Mouse (Mus musculus) retina, adult 2 months (tissue): Measurements from ENCODE around the gene Sorl1.
"Not testable (repeated sequence)": the region's sequence is repeated elsewhere in the genome, so short reads cannot be mapped to it uniquely, and the experiment has no call there.

Experiments
- DNase-seq: peaks from one replicate; pipeline ENCODE4 v3.0.0-alpha.2; 2012; ENCODE audit warnings: low read depth, low spot score

Gene Sorl1

DNA sequence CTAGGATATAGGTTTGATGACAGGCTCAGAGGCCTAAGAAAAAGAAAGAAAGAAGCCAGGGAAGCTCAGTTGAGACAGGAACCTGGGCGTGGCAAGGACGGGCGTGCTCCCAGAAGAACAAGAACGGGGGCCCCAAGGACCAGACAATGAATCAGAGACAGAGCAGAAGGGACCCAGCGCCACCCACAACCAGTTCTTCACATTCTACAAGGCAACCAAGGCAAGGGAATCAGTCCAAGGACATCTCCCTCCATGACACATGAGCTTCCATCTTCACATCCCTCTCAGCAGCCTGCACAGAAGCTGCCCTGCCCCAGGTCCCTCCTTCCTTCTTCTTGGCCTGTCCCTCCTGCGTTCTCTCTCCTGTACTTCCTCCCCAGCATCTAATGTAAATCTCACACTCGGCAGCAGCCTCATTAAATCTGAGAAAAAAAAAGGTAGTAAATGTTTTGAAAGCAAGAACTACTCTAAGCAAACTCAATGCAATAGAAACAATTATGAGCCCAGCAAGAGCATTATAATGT, 30.0 kb downstream of the Sorl1 start:
- no peak for DNase-seq

DNA sequence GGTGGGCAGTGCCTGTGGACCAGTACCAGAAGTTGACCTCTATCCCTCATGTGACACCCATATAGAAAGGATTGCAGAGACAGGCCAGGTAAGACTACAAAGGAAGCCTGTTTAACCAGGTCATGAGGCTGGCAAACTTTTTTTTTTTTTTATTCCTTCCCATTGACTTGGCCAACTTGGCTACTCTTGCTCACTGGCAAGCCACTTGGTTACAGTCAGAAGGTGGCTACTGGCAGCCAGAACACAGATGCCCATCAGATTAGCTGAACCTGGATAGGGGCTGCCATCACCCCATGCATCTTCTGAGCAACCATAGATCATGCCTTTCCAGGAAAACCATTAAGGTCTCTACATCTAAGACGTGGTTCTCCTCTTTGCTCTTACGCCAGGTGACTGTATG, 31.3 kb downstream of the Sorl1 start:
- no peak for DNase-seq

DNA sequence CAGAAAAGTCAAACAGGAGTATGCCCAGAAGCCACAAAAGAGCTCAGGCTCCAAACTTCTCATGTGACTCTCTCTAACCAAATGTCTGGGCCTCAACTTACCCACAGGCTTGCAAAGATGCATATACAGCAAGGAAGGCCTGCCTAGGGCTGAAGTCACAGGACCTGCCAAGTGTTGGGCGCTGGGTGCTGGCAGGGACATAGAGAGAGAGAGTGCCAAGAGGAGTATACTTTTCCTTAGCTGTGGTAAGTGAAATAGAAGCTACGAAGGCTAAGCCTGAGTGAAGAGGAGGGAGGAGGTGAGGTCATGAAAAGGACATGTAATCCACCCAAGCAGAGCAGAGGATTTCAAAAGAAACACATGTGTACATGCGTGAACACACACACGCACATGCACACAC, 32.5 kb downstream of the Sorl1 start:
- no peak for DNase-seq

DNA sequence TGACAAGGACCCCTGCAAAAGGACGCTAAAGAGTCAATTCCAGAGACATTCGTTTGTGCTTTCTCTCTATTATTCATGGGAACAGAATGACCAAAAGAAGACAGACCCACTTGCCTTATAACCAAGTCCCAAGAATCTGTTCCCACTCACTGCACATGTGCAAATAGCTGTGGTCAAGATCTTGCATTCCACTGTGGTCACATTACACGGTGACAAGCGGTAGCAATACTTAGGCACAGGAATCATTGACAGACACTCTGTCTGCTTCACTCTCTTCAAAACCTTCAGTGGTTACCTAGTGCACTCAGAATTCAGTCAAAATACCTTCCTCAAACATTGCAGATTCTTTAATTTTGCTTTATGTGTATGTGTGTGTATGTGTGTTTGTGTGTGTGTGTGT, 36.2 kb downstream of the Sorl1 start:
- no peak for DNase-seq

DNA sequence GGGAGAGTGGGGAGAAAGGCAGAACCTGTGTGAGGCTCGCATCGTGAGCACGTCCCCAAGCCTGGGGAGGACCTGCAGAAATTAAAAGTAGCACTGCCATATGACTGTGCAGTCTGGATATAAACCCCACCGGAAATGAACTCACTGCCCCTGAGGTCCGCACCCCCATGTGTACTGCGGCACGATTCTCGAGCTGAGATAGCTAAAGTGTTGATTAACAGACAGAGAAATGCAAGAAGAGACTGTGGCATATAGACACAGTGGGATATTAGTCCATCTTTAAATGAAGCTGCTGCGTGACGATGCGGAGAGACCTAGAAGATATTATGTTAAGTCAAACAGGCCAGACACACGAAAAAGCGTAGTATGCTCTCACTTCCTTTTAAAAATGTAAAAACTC, 38.1 kb downstream of the Sorl1 start:
- no peak for DNase-seq

DNA sequence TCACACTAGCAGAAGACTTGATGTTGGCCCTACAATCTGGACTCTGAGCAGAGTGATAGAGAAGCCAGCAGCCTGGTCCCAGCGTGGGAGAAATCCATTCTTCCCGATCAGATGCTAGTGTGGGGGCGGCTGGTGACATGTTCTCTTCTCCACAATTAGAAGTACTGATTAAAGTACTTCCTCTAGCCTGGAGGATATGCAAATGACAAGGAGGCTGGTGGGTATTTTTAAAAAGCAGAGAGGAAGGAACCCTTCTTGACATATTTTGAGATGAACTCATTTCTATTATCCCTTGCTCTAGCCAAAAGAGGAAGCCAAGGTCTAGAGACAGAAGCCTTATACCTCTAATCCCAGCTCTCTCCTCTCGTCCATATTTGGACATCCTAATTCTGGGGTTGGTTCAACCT, 40.4 kb downstream of the Sorl1 start:
- DNase-seq = no peak

DNA sequence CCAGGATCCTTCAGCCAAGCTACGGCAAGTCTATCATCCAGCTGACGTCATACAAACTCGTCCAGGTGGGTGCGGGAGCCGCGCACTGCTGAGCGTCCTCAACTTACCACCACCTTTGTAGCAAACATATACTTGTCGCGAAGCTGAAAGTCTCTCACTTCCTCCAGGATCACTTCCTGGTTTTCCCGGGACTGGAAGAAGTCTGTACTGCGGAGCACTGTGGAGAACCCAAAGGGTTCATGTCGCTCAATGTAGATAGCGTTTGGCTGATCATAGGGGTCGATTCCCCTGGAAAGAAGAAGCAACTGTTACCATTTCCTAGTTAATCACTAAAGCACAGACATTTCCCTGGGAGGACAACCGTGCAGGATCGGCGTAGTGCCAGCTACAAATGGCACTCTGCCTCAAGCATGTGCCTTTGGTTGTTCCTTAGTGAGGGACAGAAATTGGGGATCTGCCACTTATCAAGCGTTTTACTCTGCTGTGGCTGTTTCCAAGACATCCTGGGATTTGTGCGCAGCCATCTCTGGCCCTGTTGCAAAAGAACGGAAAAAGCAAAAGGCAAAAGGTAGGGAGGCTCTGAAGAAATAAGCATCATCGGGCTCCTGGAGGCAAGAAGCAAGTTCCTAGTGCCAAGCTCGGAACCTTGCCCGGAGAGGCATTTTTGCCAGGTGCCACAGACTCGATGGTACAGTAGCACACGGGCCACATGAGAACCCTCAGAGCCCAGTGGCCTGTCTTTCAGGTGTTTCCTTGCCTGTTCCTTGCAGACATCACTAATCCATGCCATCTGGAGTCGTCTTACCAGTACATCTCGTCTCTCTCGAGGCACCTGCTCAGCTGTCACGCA, 42.2 kb downstream of the Sorl1 start:
- DNase-seq = no peak

DNA sequence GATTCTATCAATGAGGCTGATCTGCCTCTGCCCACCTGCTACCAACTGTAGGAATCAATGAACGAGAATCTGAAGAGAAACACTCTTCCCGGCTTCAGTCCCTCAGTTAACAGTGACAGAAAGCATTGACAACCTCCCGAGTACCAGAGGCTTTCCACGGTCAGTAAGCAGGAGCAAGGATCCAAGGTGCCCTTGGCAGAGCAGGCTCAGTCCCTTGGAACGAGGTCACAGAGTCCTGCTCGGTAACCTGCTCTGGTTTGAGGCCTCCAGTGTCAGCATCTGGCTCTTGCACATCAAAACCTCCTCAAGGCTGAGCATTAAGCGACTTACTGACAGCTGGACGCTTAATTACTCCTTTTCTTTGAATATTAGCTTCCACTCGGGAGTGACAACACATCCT, 43.4 kb downstream of the Sorl1 start:
- DNase-seq = no peak

DNA sequence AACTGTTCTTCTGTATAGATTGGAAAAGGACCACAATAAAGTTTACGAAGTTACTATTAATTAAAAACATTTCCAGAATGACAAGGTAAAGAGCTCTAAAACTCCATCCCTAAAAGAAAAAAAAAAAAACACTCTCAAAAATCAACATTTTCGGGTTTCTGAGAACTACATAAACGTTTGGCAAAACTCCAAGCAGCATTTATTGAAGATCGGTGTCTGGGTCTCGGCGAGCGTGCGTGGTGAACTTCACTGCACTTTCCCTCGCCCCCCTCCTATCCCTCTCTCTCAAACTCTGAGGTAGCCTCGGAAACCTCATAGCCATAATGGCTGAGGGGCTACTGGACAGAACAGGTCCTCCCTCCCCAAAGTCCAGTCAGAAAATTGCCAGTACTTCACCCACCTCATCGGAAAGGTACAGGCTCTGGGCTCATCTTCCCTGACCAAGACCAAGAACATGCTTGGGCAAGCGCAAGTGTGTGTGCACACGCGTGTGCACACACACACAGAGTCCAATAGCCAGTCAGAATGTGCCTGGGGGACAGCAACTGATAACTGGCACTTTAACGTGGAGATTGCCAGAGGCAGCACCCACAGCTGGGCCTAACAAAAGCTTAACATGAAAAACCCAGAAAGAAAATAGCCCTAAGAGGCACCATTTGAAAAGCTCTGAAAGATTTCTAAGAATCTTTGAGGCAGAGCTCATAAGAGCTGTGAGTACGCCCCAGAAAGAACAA, 46.8 kb downstream of the Sorl1 start:
- DNase-seq = no peak

DNA sequence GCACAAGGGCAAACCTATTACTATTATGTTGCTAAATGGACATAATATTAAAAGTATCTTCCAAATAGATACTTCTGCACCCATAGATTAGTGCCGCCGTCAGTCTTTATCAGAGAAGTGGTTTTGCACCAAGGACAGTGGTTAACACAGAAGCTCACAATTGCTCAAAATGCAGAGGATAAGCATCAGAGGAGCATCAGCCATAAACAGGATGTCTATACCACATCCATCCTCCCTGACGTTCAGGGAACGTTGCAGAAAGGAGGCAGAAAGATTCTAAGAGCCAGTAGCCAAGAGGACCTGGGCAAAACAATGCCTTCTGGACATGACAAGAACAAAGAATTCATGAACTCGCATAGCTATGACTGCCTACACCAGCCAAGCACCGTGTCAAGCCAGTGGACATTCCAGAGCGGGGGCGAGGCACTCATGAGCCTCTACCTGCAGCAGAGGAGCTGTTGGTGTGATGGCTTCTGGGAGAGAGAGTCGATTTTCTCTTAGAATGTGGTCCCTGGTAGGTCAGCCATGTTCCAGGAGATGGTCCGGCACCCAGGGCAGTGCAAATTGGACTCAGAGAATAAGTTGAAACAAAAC, 47.7 kb downstream of the Sorl1 start:
- DNase-seq = no peak

DNA sequence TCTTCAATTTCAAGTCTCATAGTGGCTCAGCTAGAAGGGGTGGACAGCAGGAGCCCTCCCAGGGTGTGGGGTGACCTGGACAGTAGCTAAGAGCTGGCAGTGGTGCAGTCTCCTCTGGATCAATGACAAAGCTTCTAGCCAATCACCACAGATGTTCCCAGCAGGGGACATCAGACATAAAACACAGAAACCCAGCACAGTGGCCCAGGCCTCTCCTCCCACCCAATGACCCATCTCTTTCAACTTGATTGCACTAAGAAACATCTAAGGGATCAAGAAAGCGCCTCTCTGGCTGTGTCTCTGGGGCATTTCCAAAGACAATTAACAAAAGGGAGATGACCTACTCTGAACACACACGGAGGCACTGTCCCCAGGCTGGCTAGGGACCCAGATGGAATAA, 48.9 kb downstream of the Sorl1 start:
- DNase-seq = no peak

DNA sequence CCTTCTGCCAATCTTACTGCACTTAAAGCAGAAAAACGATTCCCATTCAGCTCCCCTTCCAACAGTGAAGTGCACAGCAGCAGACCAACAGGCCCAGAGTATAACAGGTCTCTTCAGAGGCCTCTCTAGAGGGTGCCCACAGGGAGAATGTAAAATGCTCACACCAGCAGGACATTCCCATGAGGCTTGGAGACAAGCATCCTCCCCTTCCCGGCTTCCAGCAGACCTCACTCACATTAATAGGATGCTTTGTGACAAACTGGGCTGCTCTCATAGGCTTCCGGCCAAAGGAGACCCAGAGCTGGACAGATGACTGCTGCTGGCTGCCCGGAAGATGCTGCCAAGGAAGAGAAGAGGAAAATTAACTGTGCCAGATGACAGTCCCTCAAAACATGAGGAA, 52.1 kb downstream of the Sorl1 start:
- no peak for DNase-seq

DNA sequence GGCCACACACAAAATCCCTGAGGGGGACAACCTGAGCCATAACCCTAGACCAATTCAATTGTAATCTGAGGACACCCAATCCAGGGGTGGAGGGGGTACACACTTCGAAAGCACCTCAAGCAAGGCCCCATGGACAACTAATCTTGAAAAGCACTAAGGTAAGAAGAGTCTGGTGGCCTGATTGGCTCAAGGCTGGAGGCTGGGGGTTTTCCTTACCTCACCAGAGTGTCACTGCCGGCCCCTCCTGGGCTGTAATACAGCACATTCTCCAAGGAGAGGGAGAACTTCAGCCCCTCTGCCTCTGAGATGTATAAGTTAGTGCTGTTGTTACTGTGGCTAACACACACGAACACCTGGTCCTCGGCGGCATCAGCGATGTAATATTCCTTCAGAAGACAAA, 53.2 kb downstream of the Sorl1 start:
- no peak for DNase-seq

DNA sequence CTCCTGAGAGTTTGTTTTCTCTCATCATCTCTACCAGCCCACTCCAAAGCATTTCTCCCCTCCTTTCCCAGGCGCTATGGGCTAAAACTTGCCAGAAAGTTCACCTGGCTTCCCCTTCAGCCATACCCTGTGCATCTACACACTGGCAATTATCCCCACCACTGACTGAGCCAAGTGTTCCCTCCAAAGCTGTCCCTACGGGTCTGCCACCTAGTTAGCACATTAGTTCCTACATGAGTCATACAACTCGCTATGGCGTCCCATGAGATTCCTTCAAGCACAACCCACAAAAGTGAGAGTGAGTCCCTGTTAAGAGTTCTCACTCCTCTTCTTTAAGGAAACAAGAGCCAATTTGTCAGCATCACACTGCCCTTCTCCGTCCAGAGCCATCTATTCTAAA, 54.6 kb downstream of the Sorl1 start:
- no peak for DNase-seq

DNA sequence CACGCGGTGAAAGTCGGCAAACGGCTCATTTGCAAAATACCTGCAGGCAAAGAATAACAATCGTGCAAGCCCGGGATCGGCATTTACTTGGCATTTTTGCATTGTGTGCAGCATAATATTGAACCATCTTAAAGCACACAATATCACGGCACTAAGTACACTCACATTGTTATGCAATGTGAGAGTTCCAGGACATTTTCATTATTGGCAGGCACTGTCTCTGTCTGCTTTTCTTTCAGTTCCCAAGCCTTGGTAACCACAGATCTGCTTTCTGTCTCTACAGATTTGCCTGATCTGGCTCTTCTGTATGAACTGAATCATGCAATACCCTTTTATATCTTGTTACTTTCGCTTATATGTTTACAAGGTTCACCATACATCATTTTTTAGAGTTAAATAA, 56.1 kb downstream of the Sorl1 start:
- no peak for DNase-seq

DNA sequence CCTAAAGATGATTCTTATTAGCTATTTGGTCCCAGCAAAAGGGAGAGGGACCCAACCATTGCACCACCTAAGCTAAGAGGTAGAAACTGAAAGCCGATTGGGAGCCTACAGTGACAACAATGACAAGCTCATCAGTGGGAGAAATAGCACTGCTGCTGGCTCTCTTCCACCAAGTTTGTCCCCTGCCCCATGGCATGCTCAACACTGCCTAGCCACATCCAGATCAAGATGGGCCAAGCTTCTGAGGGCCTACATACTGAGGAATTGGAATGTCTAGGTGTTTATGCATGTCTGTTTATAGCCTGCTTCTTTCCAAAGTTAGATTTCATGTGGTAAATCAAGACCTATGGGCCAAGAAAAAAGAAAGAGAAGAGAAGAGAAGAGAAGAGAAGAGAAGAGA, 58.3 kb downstream of the Sorl1 start:
- DNase-seq = no peak

DNA sequence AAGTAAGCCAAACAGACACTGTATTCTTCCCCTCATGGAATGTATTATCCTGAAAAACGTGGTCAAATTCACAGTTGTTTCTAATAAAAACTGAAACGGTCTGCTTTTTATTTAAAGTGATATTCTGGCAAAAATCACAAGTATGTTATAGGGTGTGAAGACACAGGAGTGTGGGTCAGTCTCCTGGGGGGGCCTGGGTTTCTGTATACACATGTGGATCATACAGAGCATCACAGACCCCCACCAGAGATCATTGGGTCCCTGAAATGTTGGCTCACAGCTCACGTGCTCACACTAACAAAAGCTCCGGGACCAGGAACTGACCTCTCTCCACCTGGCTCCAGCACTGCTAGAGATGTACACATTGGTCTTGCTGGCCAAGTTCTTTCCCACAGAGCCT, 60.7 kb downstream of the Sorl1 start:
- no peak for DNase-seq

DNA sequence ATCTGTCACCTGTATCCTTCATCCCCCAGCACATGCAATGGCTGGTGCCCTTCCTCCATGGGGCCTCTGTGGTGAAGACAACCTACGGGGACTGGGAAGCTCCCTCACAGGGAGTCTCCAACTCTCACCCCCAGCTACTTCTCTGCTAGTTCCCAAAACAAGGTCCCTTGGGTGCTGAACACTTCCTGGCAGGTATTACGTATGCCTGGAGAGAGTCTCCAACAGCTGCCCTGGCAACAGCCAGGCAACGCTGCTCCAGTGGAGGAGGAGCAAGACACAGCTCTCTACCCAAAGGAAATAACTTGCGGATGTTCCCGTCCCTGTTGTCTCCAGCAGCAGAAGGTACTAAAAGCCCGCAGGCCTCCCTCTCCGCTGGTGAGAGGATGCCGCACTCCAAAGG, 61.8 kb downstream of the Sorl1 start:
- DNase-seq = no peak

DNA sequence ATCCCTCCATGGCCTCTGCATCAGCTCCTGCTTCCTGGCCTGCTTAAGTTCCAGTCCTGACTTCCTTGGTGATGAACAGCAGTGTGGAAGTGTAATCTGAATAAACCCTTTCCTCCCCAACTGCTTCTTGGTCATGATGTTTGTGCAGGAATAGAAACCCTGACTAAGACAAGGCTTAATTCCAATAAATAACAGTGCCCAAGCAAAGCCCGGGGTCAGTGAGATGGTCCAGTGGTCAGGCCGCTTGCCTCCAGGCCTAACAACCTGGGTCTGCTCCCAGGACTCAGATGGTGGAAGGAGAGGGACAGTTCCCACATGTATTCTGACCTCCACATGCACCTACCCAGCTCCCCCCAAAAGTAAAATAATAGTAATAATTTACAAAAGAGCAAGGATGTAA, 65.1 kb downstream of the Sorl1 start:
- DNase-seq = not testable (repeated sequence)

DNA sequence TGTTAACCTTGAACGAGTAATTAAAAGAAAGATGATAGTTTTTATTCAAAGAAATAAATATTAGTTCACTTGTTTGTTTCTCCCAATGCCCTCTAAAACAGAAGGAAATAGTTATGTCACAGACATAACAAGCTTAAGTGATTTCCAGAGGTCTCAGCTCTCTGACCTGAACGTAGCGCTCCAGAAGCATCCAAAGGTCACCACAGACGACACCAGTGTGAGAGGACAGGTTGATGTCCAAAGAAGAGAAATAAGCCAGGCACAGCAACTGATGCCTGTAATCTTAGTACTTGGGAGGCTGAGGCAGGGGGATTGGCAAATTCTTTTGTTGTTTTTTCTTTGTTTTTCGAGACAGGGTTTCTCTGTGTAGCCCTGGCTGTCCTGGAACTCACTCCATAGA, 67.5 kb downstream of the Sorl1 start:
- DNase-seq = no peak

DNA sequence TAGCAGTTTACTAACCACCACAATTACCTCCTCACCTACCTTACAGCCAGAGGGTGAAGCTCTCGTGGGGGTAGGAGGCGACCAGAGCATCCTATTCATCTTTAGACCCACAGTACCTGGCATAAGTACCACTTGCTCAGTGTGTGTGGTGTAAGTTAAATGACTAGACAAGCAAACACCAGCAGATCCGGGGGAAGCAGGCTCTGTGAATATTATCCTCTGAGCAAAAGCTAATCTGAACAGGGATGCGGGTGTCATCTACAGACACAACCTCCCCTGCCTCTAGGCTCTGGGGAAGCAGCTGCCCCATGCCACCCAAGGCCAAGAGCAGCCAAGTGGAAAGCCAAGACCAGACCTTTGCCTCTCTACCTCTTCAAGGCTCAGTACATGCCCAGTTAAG, 68.7 kb downstream of the Sorl1 start:
- no peak for DNase-seq
